Mouse (Mus musculus) MEL (cell line): ENCODE measurements around the gene Klhl26. TPM values are rescaled to one million over a fixed set of nuclear protein-coding genes. Genes with fewer than 3 reads are reported as not detected.
A peak's percentile ranks its signal among the peaks of the same experiment; 100 is the strongest.

ENCODE experiments used
- DNase-seq: peaks from one replicate; pipeline ENCODE4 v3.0.0; 2011; ENCODE audit warnings: low read depth, low spot score
- H3K27ac ChIP-seq: 2 replicates; pipeline ENCODE4 v1.5.1; 2012; ENCODE audit warnings: low read depth, mild to moderate bottlenecking, control low read depth, low read length, moderate library complexity; ENCODE audit not compliant: control insufficient read depth
- H3K27me3 ChIP-seq, 2 experiments: fragments of 150-350 bp in 1 of 2; sonication (generic) in 1 of 2; 2 replicates each; pipeline ENCODE4 v1.6.1; 2012; ENCODE audit warnings: low read length in 2 of 2, mild to moderate bottlenecking in 2 of 2, improper control_type of control experiment in 1 of 2, moderate library complexity in 1 of 2; ENCODE audit not compliant: insufficient read depth in 2 of 2, control insufficient read depth in 1 of 2
- H3K36me3 ChIP-seq, 2 experiments: 2 replicates each; pipeline ENCODE4 v1.6.1; 2012 to 2014; ENCODE audit warnings: low read length in 2 of 2, improper control_type of control experiment in 1 of 2, inconsistent platforms in 1 of 2, mild to moderate bottlenecking in 1 of 2; ENCODE audit not compliant: insufficient read depth in 2 of 2, control insufficient read depth in 1 of 2
- H3K4me1 ChIP-seq, 2 experiments: fragments of 150-350 bp in 1 of 2; sonication (generic) in 1 of 2; 2 replicates each; pipeline ENCODE4 v1.6.1; 2012; ENCODE audit warnings: low read length in 2 of 2, improper control_type of control experiment in 1 of 2, mild to moderate bottlenecking in 1 of 2; ENCODE audit not compliant: insufficient read depth in 2 of 2, control insufficient read depth in 1 of 2
- H3K4me3 ChIP-seq, 2 experiments: fragments of 150-350 bp in 1 of 2; sonication (generic) in 1 of 2; 2 replicates each; pipeline ENCODE4 v1.5.1; 2012; ENCODE audit warnings: low read depth in 2 of 2, low read length in 2 of 2, mild to moderate bottlenecking in 2 of 2, moderate library complexity in 2 of 2, control low read depth in 1 of 2, improper control_type of control experiment in 1 of 2; ENCODE audit not compliant: control insufficient read depth in 1 of 2, insufficient read depth in 1 of 2
- H3K79me2 ChIP-seq: 2 replicates; pipeline ENCODE4 v1.6.1; 2012; ENCODE audit warnings: mild to moderate bottlenecking, low read length, moderate library complexity; ENCODE audit not compliant: control insufficient read depth, poor library complexity, insufficient read depth
- H3K9ac ChIP-seq: 2 replicates; pipeline ENCODE4 v1.6.1; 2012; ENCODE audit warnings: low read depth, mild to moderate bottlenecking, control low read depth, low read length, moderate library complexity; ENCODE audit not compliant: control insufficient read depth, poor library complexity, severe bottlenecking
- H3K9me3 ChIP-seq: fragments of 150-350 bp; sonication (generic); replicated peaks from 2 replicates; pipeline ENCODE4 v1.6.1; 2012; ENCODE audit warnings: mild to moderate bottlenecking, low read length, improper control_type of control experiment, moderate library complexity; ENCODE audit not compliant: insufficient read depth
- BHLHE40 ChIP-seq: IDR thresholded peaks from 2 replicates; pipeline ENCODE4 v1.6.1; 2012; ENCODE audit warnings: low read depth, mild to moderate bottlenecking, inconsistent platforms, low read length, improper control_type of control experiment, borderline replicate concordance
- CTCF ChIP-seq, 3 experiments: IDR thresholded peaks in 2 of 3; conservative IDR thresholded peaks in 1 of 3; 2 replicates each; pipeline ENCODE4 v1.5.1; 2011 to 2012; ENCODE audit warnings: low read length in 3 of 3, low read depth in 2 of 3, mild to moderate bottlenecking in 2 of 3, improper control_type of control experiment in 1 of 3, inconsistent platforms in 1 of 3, mixed read lengths in 1 of 3, moderate library complexity in 1 of 3; ENCODE audit not compliant: control insufficient read depth in 1 of 3, insufficient read depth in 1 of 3, poor library complexity in 1 of 3, severe bottlenecking in 1 of 3
- E2F4 ChIP-seq: IDR thresholded peaks from 2 replicates; pipeline ENCODE4 v1.6.1; 2011; ENCODE audit warnings: low read depth, low read length, improper control_type of control experiment, borderline replicate concordance
- EP300 ChIP-seq, 2 experiments: IDR thresholded peaks; 2 replicates each; pipeline ENCODE4 v1.6.1; 2011; ENCODE audit warnings: improper control_type of control experiment in 2 of 2, low read length in 2 of 2, low read depth in 1 of 2, mild to moderate bottlenecking in 1 of 2
- GATA1 ChIP-seq: IDR thresholded peaks from 2 replicates; pipeline ENCODE4 v1.6.1; 2011; ENCODE audit warnings: low read depth, low read length, improper control_type of control experiment
- HCFC1 ChIP-seq: IDR thresholded peaks from 2 replicates; pipeline ENCODE4 v1.6.1; 2012; ENCODE audit warnings: low read depth, mild to moderate bottlenecking, inconsistent platforms, low read length, improper control_type of control experiment, moderate library complexity
- JUND ChIP-seq: IDR thresholded peaks from 2 replicates; pipeline ENCODE4 v1.6.1; 2011; ENCODE audit warnings: low read depth, mild to moderate bottlenecking, improper control_type of control experiment, low read length
- KAT2A ChIP-seq: conservative IDR thresholded peaks from 2 replicates; pipeline ENCODE4 v1.6.1; 2012; ENCODE audit warnings: low read depth, low read length, improper control_type of control experiment, inconsistent platforms
- MAZ ChIP-seq: IDR thresholded peaks from 2 replicates; pipeline ENCODE4 v1.6.1; 2012; ENCODE audit warnings: low read depth, mild to moderate bottlenecking, inconsistent platforms, low read length, improper control_type of control experiment
- MYC ChIP-seq: IDR thresholded peaks from 2 replicates; pipeline ENCODE4 v1.6.1; 2011; ENCODE audit warnings: low read depth, mild to moderate bottlenecking, low read length, improper control_type of control experiment, moderate library complexity
- NELFE ChIP-seq: IDR thresholded peaks from 2 replicates; pipeline ENCODE4 v1.6.1; 2011; ENCODE audit warnings: low read depth, low read length, improper control_type of control experiment
- POLR2A ChIP-seq, 2 experiments: IDR thresholded peaks; 2 replicates each; pipeline ENCODE4 v1.6.1; 2011 to 2012; ENCODE audit warnings: low read length in 2 of 2, mild to moderate bottlenecking in 2 of 2, control low read depth in 1 of 2, improper control_type of control experiment in 1 of 2, low read depth in 1 of 2, moderate library complexity in 1 of 2; ENCODE audit not compliant: control insufficient read depth in 1 of 2, insufficient read depth in 1 of 2, poor library complexity in 1 of 2
- RAD21 ChIP-seq: IDR thresholded peaks from 2 replicates; pipeline ENCODE4 v1.6.1; 2011; ENCODE audit warnings: mild to moderate bottlenecking, low read depth, low read length, improper control_type of control experiment
- SIN3A ChIP-seq: IDR thresholded peaks from 2 replicates; pipeline ENCODE4 v1.6.1; 2012; ENCODE audit warnings: low read length, improper control_type of control experiment, inconsistent platforms
- SMC3 ChIP-seq: IDR thresholded peaks from 2 replicates; pipeline ENCODE4 v1.6.1; 2011; ENCODE audit warnings: low read depth, low read length, improper control_type of control experiment
- USF1 ChIP-seq: IDR thresholded peaks from 2 replicates; pipeline ENCODE4 v1.6.1; 2014; ENCODE audit warnings: low read depth, mild to moderate bottlenecking, inconsistent platforms, low read length, improper control_type of control experiment, moderate library complexity
- USF2 ChIP-seq, 2 experiments: IDR thresholded peaks; 2 replicates each; pipeline ENCODE4 v1.6.1; 2011 to 2012; ENCODE audit warnings: improper control_type of control experiment in 2 of 2, low read length in 2 of 2, borderline replicate concordance in 1 of 2, inconsistent platforms in 1 of 2, low read depth in 1 of 2, mild to moderate bottlenecking in 1 of 2; ENCODE audit not compliant: insufficient read depth in 1 of 2
- ZC3H11A ChIP-seq: IDR thresholded peaks from 2 replicates; pipeline ENCODE4 v1.6.1; 2012; ENCODE audit warnings: low read depth, mild to moderate bottlenecking, inconsistent platforms, low read length, improper control_type of control experiment
- ZKSCAN1 ChIP-seq: IDR thresholded peaks from 2 replicates; pipeline ENCODE4 v1.6.1; 2012; ENCODE audit warnings: low read depth, mild to moderate bottlenecking, inconsistent platforms, low read length, improper control_type of control experiment, moderate library complexity
- ZNF384 ChIP-seq: IDR thresholded peaks from 2 replicates; pipeline ENCODE4 v1.6.1; 2012; ENCODE audit warnings: low read depth, mild to moderate bottlenecking, inconsistent platforms, low read length, improper control_type of control experiment
- polyA plus RNA-seq, 2 experiments: library from polyadenylated mRNA; stranded (reverse) in 1 of 2; unstranded in 1 of 2; fragments of >175 nt in 1 of 2; fragments of >200 nt in 1 of 2; gene quantifications; 2 replicates each; pipeline versions ENCODE4 v1.2.1 to v1.2.4; 2012; ENCODE audit warnings: low replicate concordance in 2 of 2, low read depth in 1 of 2; ENCODE audit not compliant: insufficient read length in 2 of 2, insufficient read depth in 1 of 2, missing spikeins in 1 of 2
- total RNA-seq: library from RNA; depleted of rRNA; stranded (reverse); fragments of 300-350 nt; gene quantifications from 2 replicates; pipeline ENCODE4 v1.2.3, GENCODE M21; 2012

The Klhl26 gene
- total and polyA plus RNA-seq, 3 experiments, result 8.0 to 11.4 TPM; not detected in 1

DNA sequence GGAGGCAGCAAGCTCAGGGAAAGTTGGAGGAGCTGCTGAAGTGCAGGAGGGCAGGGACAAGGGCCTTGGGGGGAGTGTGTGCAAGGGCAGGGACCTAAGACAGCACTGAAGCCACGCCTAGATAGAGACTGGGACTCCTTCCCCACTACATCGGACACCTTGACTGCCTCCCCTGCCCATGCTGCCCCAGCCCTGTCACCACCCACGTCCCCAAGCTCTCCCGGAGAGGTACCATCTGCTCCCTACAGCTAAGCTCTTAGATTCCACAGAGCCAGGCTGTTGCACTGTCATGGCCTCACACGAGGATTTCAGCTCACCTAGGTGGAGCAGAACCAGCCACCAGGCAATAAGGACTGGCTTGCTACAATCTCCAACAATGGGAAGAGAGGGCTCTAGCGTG, 59.8 kb downstream of the Klhl26 start:
- TF ChIP-seq MAZ, result no peak
- TF ChIP-seq MYC, result no peak
- no peak for TF ChIP-seq USF2 (IDR thresholded peaks at IDR 0.05; ENCODE audit: borderline replicate concordance in 1 of 2, insufficient read depth in 1 of 2, low read depth in 1 of 2, low read length in 2 of 2)
- no peak for TF ChIP-seq ZNF384
- no peak for TF ChIP-seq HCFC1
- no peak for TF ChIP-seq POLR2A (IDR thresholded peaks at IDR 0.05; ENCODE audit: control insufficient read depth in 1 of 2, insufficient read depth in 1 of 2, low read depth in 1 of 2, low read length in 2 of 2, poor library complexity in 1 of 2)
- TF ChIP-seq ZKSCAN1, result no peak
- TF ChIP-seq KAT2A, result no peak
- no peak for TF ChIP-seq NELFE
- TF ChIP-seq EP300 (IDR thresholded peaks at IDR 0.05; ENCODE audit: low read depth in 1 of 2, low read length in 2 of 2), result no peak
- DNase-seq, result no peak
- H3K9me3 ChIP-seq, result no peaks in the 10 kb centered on the region
- peaks cover 16 to 21% of the 10 kb centered on the region in 2 experiments for H3K4me1 ChIP-seq
- no peak overlapping the region for H3K9ac ChIP-seq
- H3K4me3 ChIP-seq, result no peak overlapping the region
- H3K79me2 ChIP-seq, result no peaks in the 10 kb centered on the region; the same call in 1 of the 2 replicates
- peaks cover 0 to 10% of the 10 kb centered on the region in 2 experiments; a peak in 3 of 4 replicates for H3K36me3 ChIP-seq
- no peaks in the 10 kb centered on the region for H3K27me3 ChIP-seq
- H3K27ac ChIP-seq, result no peak overlapping the region

DNA sequence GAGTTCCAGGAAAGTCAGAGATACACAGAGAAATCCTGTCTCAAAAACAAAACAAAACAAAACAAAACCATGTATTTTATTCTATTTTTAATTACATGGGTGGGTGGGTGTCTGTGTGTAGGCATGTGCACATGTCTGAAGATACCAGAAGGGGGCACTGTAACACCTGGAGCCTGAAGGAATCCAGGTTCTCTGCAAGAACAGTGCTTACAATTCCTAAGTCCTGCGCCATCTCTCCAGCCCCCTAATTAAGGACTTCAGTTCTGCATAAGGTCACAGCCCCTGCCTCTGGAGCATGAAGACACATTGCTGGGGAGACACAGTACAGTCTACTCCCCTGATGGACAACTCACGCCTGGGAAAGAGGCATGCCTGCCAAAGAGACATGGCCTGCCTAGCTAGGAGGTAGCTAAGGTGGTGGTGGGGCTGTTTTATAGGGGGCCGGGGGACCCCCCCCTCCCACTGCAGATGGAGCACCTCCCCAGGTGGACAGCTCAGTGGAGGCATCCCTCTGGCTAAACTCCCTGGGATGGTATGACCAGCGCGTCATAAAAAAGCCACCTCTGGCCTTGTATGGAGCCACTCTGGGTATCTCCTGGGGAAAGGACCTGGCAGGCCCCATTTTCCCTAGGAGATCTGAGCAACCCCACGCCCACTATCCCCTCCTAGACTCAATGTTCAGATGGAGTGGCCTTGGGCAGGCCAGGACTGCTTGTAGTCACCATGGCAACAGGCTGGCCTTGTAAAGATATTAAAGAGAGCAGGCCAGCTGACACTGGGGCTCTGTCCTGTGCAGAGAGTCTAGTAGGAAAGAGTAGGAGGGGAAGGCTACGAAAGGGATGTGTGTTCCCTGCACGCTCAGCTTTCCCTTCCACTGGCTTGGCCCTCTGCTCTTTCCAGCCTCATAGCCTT, 61.0 kb downstream of the Klhl26 start:
- DNase-seq, result peak; percentile 67
- Histone ChIP-seq H3K9me3 (no peaks in the 10 kb centered on the region), H3K9ac (no peak overlapping the region), H3K27ac (no peak overlapping the region)
- TF ChIP-seq SIN3A (no peak), SMC3 (peak; percentile 56), USF1 (no peak), E2F4 (no peak), BHLHE40 (no peak), GATA1 (0 out of 2 replicates have a peak, but pooled peaks have one; percentile 24), ZC3H11A (no peak; the same call in 1 of the 2 replicates), MYC (0 out of 2 replicates have a peak, but pooled peaks have one; percentile 32), JUND (no peak), ZKSCAN1 (no peak), CTCF (IDR thresholded peaks at IDR 0.05 in 2 of 3, conservative IDR thresholded peaks at IDR 0.05 in 1 of 3; ENCODE audit: control insufficient read depth in 1 of 3, insufficient read depth in 1 of 3, low read depth in 2 of 3, low read length in 3 of 3, poor library complexity in 1 of 3, severe bottlenecking in 1 of 3) (peak; percentile 70 to 78 (median 71)), RAD21 (peak; percentile 65)
- TF ChIP-seq, all 39 proteins: peak for 5
- peaks cover 9 to 15% of the 10 kb centered on the region in 2 experiments for H3K4me1 ChIP-seq
- no peak overlapping the region for H3K4me3 ChIP-seq
- no peaks in the 10 kb centered on the region; the same call in 1 of the 2 replicates for H3K79me2 ChIP-seq
- no peaks in the 10 kb centered on the region for H3K27me3 ChIP-seq
- H3K36me3 ChIP-seq, result peaks cover 0 to 6% of the 10 kb centered on the region in 2 experiments; a peak in 3 of 4 replicates
